Mouse (Mus musculus) urinary bladder, postnatal 25 days (tissue): ENCODE results near the gene Zdhhc11.

Source experiments
- DNase-seq: peaks from one replicate; pipeline ENCODE4 v3.0.0; 2022; ENCODE audit warnings: low spot score

Gene Zdhhc11

DNA sequence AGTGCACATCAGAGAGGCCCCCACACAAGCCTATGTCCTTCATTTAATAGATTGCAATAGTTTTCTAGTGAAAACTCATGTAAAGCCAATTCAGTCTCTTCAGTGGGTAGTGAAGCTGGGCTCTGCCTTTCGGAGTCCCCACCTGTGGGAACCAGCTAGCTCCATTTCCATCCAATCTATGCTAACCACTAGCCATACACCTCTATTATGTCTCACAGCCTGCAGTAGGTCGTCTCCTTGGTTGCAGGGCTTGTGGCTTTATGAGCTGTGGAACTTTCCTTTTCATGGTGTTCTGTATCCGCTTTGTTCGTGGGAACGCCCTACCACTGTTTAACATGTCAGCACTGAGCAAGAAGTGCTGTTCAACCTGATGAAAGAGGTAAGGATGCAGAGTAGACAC lies at the start of gene Zdhhc11:
Zdhhc11 (plus strand) TSS at position 301 of the 400 bp plus-strand sequence.
- no peak for DNase-seq

DNA sequence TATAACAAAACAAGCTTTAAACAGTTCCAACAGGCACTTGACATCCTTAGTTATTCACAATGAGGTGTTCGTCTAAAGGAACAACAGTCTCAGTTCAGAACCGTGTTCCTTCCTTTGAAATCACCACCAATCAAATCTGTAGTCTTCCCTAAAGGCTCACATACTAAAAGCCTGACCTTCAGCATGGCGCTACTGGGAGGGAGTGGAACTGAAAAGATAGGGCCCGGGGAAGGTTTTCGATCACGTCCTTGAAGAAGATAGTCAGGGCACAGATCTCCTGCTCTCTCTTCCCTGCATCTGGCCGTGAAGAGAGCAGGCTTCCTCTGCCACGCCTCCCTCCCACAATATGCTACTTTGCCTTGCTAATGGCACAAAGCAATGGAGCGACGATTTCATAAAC lies 31.4 kb upstream of the Zdhhc11 start:
- no peak for DNase-seq

DNA sequence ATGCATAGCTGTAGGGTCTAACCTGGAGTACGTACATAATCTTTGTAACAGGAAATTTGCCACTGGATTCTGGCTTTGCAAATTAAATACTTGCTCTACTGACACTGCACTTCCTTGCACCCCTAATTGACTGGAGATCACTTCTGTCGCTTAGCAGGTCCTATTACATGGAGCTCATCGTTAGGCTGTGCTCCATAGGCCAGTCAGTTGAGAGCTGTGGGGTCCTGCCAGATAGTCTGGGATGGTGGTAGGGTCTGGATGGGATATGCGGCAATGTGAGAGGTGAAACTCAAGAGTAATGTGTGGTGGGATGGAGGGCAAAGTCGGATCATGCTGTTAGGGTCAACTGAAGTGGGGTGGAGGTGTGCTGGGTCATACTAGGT lies 26.7 kb upstream of the Zdhhc11 start:
- no peak for DNase-seq

DNA sequence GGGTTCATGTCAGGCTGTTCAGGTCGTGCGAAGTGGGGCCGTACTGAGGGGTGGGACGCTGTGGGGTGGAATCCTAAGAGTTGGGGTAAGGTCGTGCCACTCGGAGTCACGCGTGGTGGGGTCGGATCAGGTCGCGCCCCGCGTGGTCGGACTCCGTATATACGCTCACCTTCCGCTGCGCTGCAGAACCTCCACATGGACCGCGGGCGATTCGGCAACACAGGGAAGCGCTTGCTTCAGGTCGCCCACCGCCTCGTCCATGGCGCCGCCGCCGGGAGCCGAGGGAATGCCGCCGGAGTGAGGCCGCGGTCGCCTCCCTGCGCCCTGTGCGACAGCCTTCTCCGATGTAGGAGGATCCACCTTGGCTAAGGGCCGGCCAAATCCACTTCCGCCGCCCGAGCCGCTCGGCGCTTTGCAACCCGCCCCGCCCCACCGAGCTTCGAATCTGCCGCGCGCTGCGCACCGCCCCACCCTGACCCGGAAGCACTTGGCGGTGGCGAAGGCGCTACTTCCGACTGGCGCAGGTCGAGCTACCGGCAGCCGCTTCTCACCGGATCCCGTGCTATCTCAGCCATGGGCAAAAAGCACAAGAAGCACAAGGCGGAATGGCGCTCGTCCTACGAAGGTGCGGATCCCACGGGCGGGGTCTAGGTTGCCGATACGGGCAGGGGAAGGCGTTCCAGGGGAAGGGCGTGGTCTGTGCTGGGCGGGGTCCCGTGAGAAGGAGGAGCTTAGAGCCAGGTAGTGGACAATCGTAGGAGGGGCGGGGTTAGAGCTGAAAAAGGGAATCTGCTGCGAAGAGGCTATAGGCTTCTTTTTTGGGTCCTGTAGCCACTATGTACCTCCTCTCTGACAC lies 26.1 kb upstream of the Zdhhc11 start, which contains the start of the genes Trip13 and Brd9:
Trip13 (minus strand) TSS at position 464 of the 856 bp plus-strand sequence.
Brd9 (plus strand) TSS at position 491 of the 856 bp plus-strand sequence.
- peak; percentile 97 for DNase-seq

DNA sequence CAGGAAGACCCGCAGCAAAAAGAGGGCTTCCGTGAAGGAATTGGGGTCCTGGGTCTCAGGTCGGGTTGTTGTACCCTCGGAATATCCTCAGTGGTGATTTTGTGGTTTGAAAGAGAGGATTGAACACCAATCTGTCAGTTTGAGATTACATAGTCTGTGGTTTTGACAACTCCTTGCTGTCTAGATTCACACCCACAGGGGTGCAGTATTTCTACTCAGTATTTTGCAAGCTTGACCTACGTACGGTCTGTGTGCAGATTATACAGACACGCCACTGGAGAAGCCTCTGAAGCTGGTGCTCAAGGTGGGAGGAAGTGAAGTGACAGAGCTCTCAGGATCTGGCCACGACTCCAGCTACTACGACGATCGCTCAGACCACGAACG lies 25.5 kb upstream of the Zdhhc11 start:
- DNase-seq: no peak

DNA sequence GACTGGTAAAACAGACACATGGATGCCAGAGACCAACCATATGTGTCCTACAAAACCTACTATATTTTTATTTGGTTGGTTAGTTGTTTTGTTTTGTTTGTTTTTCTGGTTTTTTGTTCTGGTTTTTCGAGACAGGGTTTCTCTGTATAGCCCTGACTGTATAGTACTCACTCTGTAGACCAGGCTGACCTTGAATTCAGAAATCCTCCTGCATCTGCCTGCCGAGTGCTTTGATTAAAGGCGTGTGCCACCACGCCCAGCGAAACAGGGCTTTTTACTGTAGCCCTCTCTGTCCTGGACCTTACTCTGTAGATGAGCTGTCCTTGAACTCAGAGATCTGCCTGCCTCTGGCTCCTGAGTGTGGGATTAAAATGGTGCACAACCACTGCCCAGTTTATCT lies 24.6 kb upstream of the Zdhhc11 start:
- no peak for DNase-seq

DNA sequence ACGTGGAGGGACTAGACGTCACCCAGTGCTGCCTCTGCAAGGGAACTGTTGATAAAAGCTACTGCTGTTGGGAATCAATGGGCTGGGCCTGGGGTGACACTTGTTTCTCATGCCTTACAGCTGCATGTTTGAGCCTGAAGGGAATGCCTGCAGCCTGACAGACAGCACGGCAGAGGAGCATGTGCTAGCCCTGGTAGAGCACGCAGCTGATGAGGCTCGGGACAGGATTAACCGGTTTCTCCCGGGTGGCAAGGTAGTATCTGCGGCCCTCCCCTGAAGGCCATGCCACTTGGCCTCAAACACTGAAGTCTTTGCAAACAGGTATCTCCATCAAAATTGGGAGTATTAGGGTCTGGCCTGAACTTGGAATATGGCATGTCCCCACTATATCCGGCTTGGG lies 19.0 kb upstream of the Zdhhc11 start:
- DNase-seq: peak; percentile 45

DNA sequence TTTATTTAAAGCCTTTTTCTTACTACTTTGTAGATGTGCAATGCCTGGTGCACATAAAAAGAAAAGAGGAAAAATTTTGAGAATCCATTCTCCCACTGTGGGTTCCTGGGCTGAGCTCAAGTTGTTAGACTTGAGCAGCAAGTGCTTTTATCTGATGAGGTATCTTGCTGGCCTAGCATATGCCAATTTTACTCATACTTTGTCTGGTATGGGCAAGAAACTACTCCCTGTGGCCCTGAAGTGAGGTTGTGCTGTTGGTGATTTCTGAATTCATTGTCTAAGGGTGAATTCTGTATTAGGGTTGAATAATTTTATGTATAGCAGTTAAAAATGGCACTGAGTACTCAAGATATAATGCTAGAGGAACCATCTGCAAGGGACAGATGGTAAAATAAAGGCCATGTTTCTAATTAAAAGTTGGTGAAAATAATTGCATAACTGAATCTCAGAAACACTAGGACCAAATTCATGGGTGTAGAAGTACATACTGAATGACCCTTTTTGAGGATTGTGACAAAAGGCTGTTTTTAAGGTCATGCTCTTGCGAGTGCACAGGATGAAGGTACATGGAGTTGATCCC lies 10.0 kb upstream of the Zdhhc11 start:
- no peak for DNase-seq

DNA sequence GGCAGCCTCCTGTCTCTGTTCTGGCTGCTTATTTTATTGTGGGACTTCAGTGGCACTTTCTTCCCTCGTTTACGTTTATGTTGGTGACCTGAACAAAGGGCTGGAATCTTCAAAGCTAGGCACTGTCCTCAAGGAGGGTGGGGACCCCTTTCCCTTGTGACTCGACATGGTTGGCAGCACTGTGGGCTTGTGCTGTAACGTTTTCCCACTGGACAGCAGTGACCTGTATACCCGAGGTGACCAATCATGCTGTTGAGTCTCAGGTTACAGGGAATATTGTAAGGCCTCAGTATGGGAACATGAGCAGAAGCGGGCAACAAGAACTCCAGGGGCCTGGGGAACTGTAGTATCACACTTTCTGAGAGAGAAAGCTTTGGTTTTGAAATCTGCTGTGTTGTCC lies 9.0 kb upstream of the Zdhhc11 start:
- no peak for DNase-seq

DNA sequence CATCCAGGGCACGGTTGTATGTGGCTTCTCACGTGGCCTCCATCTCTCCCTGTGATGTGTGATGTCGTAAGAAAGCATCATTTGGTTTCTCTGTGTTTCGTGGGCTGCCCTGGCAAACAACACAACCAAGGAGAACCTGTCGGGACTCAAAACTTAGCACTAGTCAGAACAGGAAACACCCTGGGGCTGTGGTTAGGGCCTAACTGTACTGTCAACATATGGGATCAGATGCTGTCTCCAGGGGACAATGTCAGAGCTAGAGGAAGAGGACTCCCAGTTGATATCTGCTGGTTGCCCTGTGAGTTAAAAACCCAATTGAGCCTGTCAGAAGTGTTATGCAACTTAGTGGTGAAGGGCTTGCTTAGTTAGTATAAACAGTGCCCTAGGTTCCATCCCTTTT lies 8.1 kb upstream of the Zdhhc11 start:
- DNase-seq: no peak

DNA sequence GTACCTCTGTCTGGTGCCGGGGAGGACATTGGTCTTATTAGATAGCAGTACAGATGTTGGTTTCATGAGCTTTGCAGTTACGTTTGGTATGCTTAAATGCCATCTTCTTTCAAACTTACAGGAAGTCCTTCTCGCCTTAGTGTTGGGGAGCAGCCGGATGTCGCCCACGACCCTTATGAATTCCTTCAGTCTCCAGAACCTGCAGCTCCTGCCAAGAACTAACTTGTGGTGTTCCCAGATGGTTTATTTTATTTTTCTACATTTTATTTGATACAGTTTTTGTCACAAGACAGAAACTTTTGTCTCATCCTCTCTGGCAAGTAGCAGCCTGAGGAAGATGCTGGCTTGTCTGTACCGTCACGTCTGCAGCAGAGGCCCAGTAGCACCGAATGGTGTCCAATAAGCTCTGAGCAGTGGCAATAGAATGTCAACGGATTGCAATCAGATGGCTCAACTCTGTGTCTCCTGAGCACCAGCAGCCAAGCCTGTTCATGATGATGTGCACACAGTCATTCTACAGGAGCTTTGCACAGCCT lies 3.5 kb upstream of the Zdhhc11 start:
- no peak for DNase-seq

DNA sequence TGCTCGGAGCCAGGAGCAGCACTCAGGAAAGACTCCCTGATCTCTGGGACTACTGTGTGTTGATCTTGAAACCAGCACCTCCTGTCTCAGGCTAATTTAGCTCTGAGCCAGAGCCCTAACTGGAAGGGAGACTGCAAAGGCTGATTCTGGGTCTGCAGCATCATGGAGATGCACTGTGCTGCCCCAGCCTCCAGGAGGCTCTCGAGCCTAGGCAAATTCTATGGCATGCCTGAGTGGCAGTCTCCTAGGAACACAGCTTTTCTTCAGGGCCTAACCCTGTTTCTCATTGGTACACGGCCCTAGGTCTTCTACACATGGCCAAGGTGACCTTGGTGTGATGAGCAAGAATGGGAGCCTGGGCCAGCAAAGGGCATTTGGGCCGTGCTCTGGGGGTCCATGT lies 2.5 kb upstream of the Zdhhc11 start:
- DNase-seq: no peak

DNA sequence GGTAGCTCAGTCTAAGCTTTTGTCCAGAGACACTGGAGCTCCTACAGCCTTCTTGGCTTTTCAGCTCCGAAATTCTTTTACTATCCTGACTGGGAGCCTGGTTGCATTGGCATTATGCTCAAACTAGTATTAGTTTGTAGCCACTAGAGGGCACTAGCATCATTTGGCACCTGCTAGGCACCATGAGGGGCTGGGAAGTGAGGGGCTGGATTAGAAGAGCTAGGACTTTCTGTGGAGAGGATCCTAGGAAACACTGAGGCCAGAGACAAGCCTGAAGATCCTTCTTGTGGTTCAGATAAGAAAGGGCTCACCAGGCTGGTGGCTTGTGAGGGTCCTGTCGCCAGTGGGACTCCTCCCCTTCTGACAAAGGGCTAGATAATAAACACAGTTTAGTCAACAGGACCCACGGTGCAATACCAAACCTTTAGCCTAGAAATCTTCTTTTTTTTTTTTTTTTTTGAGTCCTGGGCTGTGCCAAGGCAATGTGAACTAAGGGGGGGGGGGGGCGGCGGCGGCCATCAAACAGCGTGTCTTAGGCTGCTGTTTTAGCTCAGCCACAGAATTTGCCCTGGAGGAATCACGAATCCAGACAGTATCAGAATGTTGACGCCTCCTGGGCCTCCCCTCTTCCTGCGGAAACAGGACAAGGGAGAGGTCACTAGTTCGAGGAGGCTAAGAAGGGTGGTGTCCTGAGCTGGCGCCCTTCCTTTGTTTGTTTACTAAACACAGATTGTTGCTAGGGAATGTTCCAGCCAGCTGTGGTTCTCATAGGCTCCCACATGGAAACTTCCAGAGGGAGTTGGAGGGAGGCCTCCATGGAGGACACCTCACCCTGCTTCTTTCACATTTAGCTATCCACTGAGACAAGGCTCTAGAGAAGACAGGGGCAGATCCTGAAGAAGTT lies 7.1 kb downstream of the Zdhhc11 start:
- DNase-seq: peak; percentile 47

DNA sequence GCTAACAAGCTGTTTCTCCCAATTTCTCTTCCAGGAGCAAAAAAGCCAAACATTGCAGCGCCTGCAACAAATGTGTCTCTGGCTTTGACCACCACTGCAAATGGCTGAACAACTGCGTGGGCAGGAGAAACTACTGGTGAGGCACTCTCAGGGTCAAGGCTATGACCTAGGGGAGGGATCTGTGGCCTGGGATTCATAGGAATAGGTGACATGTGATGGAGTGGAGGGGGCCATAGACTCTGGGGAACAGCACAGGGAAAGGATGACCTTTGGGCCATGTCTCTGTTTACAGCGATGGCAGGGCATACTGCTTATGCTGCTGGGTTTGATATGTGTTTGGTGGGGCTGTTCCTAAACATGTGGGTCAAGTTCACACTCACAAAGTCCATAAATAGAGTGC lies 10.9 kb downstream of the Zdhhc11 start:
- no peak for DNase-seq

DNA sequence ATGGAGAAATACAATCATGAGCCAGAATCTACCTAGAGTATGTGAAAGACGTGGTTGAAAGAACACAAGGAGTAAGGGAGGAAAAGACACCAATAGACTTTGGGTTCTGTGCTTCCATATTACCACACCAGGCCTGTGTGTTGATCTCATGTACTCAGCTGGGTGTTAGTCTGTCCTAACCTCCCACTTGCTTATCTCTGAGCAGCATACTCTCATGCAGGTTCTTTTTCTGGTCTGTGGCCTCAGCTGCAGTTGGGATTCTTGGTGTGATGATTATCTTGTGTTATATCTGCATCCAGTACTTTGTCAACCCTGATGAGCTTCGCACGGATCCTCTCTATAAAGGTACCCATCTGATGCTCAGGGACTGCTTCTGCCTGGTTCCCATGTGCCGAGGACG lies 13.3 kb downstream of the Zdhhc11 start:
- DNase-seq: no peak

DNA sequence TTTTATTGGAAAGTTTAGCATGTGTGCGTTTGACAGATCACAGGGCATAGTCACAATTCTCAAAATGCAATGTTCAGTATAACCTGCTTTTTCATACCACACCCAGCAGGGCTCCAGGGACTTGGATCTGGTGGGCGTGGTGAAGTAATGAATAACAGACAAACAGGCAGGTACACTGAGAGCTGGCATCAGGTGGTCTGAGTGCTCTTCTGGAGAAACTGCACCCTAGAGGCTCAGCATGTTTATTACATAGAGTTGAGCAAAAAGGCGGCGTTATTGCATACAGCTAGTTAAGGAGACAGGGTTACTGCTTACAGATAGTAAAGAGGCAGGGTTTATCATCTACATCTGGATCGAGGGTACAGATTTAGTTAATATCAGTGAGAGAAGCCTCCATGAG lies 26.7 kb downstream of the Zdhhc11 start:
- DNase-seq: no peak

DNA sequence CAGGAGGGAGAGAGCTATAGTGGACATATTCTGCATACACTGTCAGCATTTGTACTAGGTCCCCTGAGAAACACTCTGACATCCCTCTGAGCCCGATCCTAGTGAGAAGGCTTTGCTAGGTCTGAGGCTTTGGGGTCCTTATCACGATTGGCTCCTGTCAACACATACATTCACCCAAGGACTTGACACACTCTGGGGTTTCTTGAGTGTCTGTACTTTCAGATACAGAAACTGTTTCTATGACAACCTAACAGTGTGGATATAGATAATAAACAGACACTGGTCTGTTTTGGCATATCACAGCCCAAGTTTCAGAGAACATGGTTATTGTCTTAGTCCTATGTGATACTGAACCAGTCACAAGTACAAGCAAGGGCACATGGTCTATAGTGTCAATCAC lies 27.1 kb downstream of the Zdhhc11 start:
- DNase-seq: no peak

DNA sequence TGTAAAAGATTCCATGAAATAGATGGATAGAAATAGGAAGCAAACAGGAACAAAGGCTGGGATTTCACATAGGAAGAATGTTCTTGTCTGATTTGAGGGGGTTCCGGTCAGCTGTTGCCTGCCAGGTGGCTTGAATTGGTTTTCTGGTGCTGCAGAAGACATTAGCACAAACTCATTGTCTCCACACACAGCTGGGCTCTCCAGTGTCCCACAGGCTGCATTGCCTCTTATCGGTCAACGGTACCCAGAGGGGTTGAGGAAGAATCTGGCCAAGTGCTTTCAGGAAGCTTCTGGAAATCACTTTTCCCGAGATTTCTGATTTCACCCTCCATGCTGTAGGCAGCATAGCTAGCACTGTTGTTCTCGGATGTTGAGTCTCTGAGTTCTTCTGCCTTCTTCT lies 27.6 kb downstream of the Zdhhc11 start:
- DNase-seq: no peak

DNA sequence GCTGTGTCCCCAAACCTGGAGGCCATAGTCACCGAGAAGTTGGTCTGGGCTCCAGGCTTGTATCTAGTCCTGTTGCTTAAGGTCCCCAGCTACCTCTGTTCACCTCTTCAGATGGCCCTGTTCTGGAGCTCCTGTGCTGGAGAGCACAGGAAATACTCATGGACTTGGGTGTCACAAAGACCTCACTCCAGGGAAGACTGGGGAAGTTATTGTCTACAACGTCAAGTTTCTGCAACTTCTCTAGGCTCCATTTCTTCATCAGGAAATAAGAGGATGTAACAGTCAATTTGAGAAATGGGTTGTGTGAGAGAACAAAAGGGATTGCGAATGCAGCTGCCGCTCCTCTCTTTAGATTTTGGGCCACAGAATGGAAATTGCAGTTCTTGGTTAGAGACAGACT lies 32.8 kb downstream of the Zdhhc11 start:
- no peak for DNase-seq

DNA sequence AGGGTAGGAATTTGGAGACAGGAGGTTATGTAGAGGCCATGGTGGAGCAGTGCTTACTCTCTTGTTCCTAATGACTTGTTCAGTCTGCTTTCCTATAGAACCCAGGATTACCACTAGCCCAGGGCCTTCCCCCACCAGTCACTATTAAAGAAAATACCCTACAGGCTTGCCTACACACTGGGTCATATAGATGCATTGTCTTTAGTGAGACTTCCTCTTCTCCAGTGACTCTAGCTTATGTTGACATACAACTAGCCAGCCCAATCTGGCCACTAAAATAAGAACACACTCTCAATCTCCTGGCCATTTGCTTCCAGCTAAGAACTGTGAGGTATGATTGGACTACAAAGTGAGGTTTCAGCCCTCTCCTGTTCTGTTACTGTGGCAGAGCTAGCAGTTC lies 36.9 kb downstream of the Zdhhc11 start:
- no peak for DNase-seq

DNA sequence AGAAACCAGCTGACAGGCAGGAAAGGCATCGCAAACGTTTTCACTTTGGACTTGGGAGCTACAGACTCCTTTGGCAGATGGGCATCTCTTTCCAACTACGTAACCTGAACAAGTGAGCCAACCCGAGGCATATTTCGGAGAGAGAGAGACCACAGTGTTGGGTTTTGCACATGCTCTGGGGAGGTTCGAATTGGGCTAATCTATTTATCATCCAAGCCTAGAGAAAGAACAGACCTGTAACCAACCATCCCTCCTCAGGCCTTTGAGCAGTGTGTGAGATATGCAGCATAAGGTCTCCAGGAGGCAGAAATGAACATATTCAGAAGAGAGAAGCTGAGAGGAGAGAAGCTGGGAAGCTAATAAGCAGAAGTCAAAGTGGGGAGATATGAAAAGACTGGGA lies 37.3 kb downstream of the Zdhhc11 start:
- no peak for DNase-seq

DNA sequence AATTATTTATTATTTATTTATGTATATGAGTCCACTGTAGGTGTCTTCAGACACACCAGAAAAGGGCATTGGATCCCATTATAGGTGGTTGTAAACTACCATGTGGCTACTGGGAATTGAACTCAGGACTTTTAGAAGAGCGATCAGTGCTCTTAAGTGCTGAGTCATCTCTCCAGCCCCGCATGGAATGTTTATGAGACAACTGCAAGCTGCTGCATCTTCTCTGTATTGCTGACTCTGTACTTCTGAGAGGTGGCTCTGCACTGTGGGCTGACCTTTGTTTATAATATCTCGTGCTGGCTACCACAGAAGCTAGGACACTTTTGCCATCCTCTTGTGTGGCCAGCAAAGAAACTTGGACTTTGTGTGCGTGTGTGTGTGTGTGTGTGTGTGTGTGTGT lies 37.8 kb downstream of the Zdhhc11 start:
- no peak for DNase-seq
